Mouse (Mus musculus): ENCODE data around the gene Trio. TPM values are rescaled to one million over a fixed set of nuclear protein-coding genes. Genes with fewer than 3 reads are reported as not detected.

Trio gene
- polyA plus RNA-seq, 1 experiment from 2014 or later, result 5.1 TPM

- no peaks in the 10 kb centered on the region for H3K4me1 ChIP-seq (ENCODE audit: insufficient read depth)
- no peak for ATAC-seq
- WGBS (ENCODE audit: insufficient replicate concordance), result 83% methylated on average over 5 of the region's 5 CpGs
These were observed 35.3 kb upstream of the Trio start for GRCm38 (mm10) chr15:28060977-28061376.

GRCm38 (mm10) chr15:28060423-28060822, 34.8 kb upstream of the Trio start:
- 76% methylated on average over 6 of the region's 6 CpGs for WGBS (ENCODE audit: insufficient replicate concordance)
- no peak overlapping the region for H3K27ac ChIP-seq (ENCODE audit: low read depth)
- H3K4me3 ChIP-seq (ENCODE audit: low read depth, low read length), result no peak overlapping the region
- no peaks in the 10 kb centered on the region for H3K27me3 ChIP-seq (ENCODE audit: insufficient read depth, low read length)
- H3K36me3 ChIP-seq (replicated peaks; ENCODE audit: insufficient read depth, low read length), result no peaks in the 10 kb centered on the region
- no peak for TF ChIP-seq EP300 (IDR thresholded peaks at IDR 0.05; ENCODE audit: low read depth)
- TF ChIP-seq CTCF (IDR thresholded peaks at IDR 0.05; ENCODE audit: low read depth), result no peak
- no peak for DNase-seq
- no peaks in the 10 kb centered on the region for H3K9me3 ChIP-seq (ENCODE audit: low read length)
- no peak overlapping the region for H3K4me2 ChIP-seq (ENCODE audit: low read depth, low read length)
- ATAC-seq, result no peak
- H3K9ac ChIP-seq (replicated peaks), result no peak overlapping the region
- no peaks in the 10 kb centered on the region for H3K4me1 ChIP-seq (ENCODE audit: insufficient read depth)

More at GRCm38 (mm10) chr15:28060977-28061376, 35.3 kb upstream of the Trio start:
- Histone ChIP-seq H3K36me3 (replicated peaks; ENCODE audit: insufficient read depth, low read length) (no peaks in the 10 kb centered on the region), H3K27ac (ENCODE audit: low read depth) (no peak overlapping the region), H3K9me3 (ENCODE audit: low read length) (no peaks in the 10 kb centered on the region), H3K4me2 (ENCODE audit: low read depth, low read length) (no peak overlapping the region), H3K9ac (replicated peaks) (no peak overlapping the region), H3K27me3 (ENCODE audit: insufficient read depth, low read length) (no peaks in the 10 kb centered on the region), H3K4me3 (ENCODE audit: low read depth, low read length) (no peak overlapping the region)
- no peak for DNase-seq
- TF ChIP-seq CTCF (IDR thresholded peaks at IDR 0.05; ENCODE audit: low read depth) (no peak), EP300 (IDR thresholded peaks at IDR 0.05; ENCODE audit: low read depth) (no peak)

DNA sequence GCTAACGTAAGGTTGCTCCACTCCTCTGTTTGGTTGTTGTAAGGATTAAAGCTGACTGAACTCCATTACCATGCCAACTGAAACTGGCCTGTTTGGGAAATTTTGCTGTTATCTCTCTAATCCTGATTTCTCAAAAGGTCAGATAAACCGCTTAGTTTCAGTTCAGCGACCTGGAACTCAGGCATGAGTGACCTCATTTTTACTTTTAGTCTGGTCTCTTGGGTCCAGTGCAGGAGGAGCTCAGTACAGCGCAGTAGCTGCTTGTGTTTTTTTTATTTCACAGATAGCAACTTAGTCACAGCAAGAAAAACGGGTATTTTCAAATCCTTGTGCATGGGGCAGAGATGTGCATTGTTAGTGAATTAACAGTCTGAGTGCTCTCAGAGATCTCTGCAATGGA, 31.9 kb upstream of the Trio start:
- no peak overlapping the region for H3K27ac ChIP-seq (ENCODE audit: low read depth)
- H3K4me2 ChIP-seq (ENCODE audit: low read depth, low read length), result no peak overlapping the region
- no peak for TF ChIP-seq EP300 (IDR thresholded peaks at IDR 0.05; ENCODE audit: low read depth)
- TF ChIP-seq CTCF (IDR thresholded peaks at IDR 0.05; ENCODE audit: low read depth), result no peak
- no peaks in the 10 kb centered on the region for H3K4me1 ChIP-seq (ENCODE audit: insufficient read depth)
- no peaks in the 10 kb centered on the region for H3K36me3 ChIP-seq (replicated peaks; ENCODE audit: insufficient read depth, low read length)
- no peak for DNase-seq
- no peaks in the 10 kb centered on the region for H3K9me3 ChIP-seq (ENCODE audit: low read length)
- WGBS (ENCODE audit: insufficient replicate concordance), result 54% methylated on average over 5 of the region's 5 CpGs
- H3K4me3 ChIP-seq (ENCODE audit: low read depth, low read length), result no peak overlapping the region
- H3K9ac ChIP-seq (replicated peaks), result no peak overlapping the region
- ATAC-seq, result no peak
- no peaks in the 10 kb centered on the region for H3K27me3 ChIP-seq (ENCODE audit: insufficient read depth, low read length)

DNA sequence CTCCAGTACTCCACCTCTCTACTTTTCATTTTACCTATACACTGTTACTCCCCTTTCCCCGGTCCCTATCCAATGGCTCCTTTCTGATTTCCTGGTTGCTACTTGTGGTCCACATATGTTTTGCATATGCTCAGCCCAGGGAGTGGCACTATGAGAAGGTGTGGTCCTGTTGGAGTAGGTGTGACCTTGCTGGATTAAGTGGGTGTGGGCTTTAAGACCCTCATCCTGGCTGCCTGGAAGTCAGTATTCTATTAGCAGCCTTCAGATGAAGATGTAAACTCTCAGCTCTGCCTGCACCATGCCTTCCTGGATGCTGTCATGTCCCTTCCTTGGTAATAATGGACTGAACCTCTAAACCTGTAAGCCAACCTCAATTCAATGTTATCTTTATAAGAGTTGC, 29.1 kb upstream of the Trio start:
- H3K9ac ChIP-seq (replicated peaks), result no peak overlapping the region
- DNase-seq (no peak), ATAC-seq (no peak)
- no peaks in the 10 kb centered on the region for H3K27me3 ChIP-seq (ENCODE audit: insufficient read depth, low read length)
- H3K4me1 ChIP-seq (ENCODE audit: insufficient read depth), result no peaks in the 10 kb centered on the region
- H3K4me2 ChIP-seq (ENCODE audit: low read depth, low read length), result no peak overlapping the region
- no peak for TF ChIP-seq EP300 (IDR thresholded peaks at IDR 0.05; ENCODE audit: low read depth)
- no peak for TF ChIP-seq CTCF (IDR thresholded peaks at IDR 0.05; ENCODE audit: low read depth)
- no peaks in the 10 kb centered on the region for H3K36me3 ChIP-seq (replicated peaks; ENCODE audit: insufficient read depth, low read length)
- H3K9me3 ChIP-seq (ENCODE audit: low read length), result no peaks in the 10 kb centered on the region
- H3K4me3 ChIP-seq (ENCODE audit: low read depth, low read length), result no peak overlapping the region
- H3K27ac ChIP-seq (ENCODE audit: low read depth), result no peak overlapping the region
- WGBS (ENCODE audit: insufficient replicate concordance), result 82% methylated on average over 1 of the region's 1 CpGs

GRCm38 (mm10) chr15:28054111-28054510, 28.5 kb upstream of the Trio start:
- Histone ChIP-seq H3K9me3 (ENCODE audit: low read length) (no peaks in the 10 kb centered on the region), H3K4me1 (ENCODE audit: insufficient read depth) (no peaks in the 10 kb centered on the region), H3K27ac (ENCODE audit: low read depth) (no peak overlapping the region), H3K4me2 (ENCODE audit: low read depth, low read length) (no peak overlapping the region), H3K4me3 (ENCODE audit: low read depth, low read length) (no peak overlapping the region), H3K36me3 (replicated peaks; ENCODE audit: insufficient read depth, low read length) (no peaks in the 10 kb centered on the region), H3K9ac (replicated peaks) (no peak overlapping the region), H3K27me3 (ENCODE audit: insufficient read depth, low read length) (no peaks in the 10 kb centered on the region)
- WGBS (ENCODE audit: insufficient replicate concordance), result 50% methylated on average over 1 of the region's 1 CpGs
- ATAC-seq (no peak), DNase-seq (no peak)
- no peak for TF ChIP-seq EP300 (IDR thresholded peaks at IDR 0.05; ENCODE audit: low read depth)
- no peak for TF ChIP-seq CTCF (IDR thresholded peaks at IDR 0.05; ENCODE audit: low read depth)

- no peaks in the 10 kb centered on the region for H3K9me3 ChIP-seq (ENCODE audit: low read length)
- no peak overlapping the region for H3K4me2 ChIP-seq (ENCODE audit: low read depth, low read length)
- no peak for TF ChIP-seq EP300 (IDR thresholded peaks at IDR 0.05; ENCODE audit: low read depth)
- no peak overlapping the region for H3K27ac ChIP-seq (ENCODE audit: low read depth)
- no peak overlapping the region for H3K9ac ChIP-seq (replicated peaks)
- H3K4me3 ChIP-seq (ENCODE audit: low read depth, low read length), result no peak overlapping the region
- H3K4me1 ChIP-seq (ENCODE audit: insufficient read depth), result no peaks in the 10 kb centered on the region
- H3K27me3 ChIP-seq (ENCODE audit: insufficient read depth, low read length), result no peaks in the 10 kb centered on the region
- WGBS (ENCODE audit: insufficient replicate concordance), result 59% methylated on average over 6 of the region's 6 CpGs
- no peaks in the 10 kb centered on the region for H3K36me3 ChIP-seq (replicated peaks; ENCODE audit: insufficient read depth, low read length)
- ATAC-seq (no peak), DNase-seq (no peak)
These were observed 27.6 kb upstream of the Trio start for GRCm38 (mm10) chr15:28053226-28053625.

GRCm38 (mm10) chr15:28051811-28052210, 26.2 kb upstream of the Trio start:
- ATAC-seq (no peak), DNase-seq (no peak)
- H3K9me3 ChIP-seq (ENCODE audit: low read length), result no peaks in the 10 kb centered on the region
- WGBS (ENCODE audit: insufficient replicate concordance), result 87% methylated on average over 4 of the region's 4 CpGs
- no peak overlapping the region for H3K4me3 ChIP-seq (ENCODE audit: low read depth, low read length)
- no peaks in the 10 kb centered on the region for H3K4me1 ChIP-seq (ENCODE audit: insufficient read depth)
- H3K36me3 ChIP-seq (replicated peaks; ENCODE audit: insufficient read depth, low read length), result no peaks in the 10 kb centered on the region
- TF ChIP-seq CTCF (IDR thresholded peaks at IDR 0.05; ENCODE audit: low read depth) (no peak), EP300 (IDR thresholded peaks at IDR 0.05; ENCODE audit: low read depth) (no peak)
- H3K4me2 ChIP-seq (ENCODE audit: low read depth, low read length), result no peak overlapping the region
- no peaks in the 10 kb centered on the region for H3K27me3 ChIP-seq (ENCODE audit: insufficient read depth, low read length)
- H3K27ac ChIP-seq (ENCODE audit: low read depth), result no peak overlapping the region
- H3K9ac ChIP-seq (replicated peaks), result no peak overlapping the region

All from liver, postnatal 0 days (tissue).